Mouse (Mus musculus) embryo, embryonic 10.5 days (tissue): Measurements from ENCODE around the gene Ntn1.

Experiments used
- DNase-seq: peaks from one replicate; pipeline ENCODE4 v3.0.0-alpha.2; 2015; ENCODE audit warnings: low spot score

Gene Ntn1

DNA sequence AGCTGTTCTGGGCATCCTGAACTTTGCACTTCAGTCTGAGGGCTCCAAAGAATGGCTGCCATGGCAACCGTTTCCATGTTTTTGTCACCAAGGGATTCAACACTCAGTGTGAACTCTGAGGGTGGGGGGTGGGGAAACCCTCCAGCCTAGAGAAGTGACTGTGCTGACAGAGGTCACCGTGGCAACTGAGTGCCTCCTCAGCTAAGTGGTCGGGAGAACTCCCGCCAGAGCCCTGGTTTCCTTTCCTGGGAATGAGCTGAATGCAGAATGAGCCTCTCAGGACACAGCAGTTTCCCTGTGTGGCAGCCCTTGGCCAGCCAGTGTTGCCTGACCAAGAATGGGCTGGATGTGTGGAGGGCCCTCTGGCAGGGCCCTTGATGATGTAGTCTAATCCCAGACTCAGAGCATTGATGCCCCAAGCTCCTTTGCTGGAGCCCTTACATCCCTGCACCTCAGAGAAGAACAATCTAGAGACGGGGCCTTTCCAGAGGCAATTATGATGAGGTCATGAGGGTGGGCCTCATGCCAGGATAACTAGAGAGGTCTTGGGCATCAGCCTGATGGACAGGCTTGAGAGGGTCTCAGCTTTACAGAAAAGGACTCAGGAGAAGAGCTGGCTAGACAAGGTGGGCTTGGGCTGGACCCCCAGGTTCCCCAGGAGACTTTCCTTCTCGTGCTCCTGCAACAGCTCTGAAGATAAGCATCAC is 185.3 kb downstream of the Ntn1 start:
- DNase-seq: peak; percentile 94

DNA sequence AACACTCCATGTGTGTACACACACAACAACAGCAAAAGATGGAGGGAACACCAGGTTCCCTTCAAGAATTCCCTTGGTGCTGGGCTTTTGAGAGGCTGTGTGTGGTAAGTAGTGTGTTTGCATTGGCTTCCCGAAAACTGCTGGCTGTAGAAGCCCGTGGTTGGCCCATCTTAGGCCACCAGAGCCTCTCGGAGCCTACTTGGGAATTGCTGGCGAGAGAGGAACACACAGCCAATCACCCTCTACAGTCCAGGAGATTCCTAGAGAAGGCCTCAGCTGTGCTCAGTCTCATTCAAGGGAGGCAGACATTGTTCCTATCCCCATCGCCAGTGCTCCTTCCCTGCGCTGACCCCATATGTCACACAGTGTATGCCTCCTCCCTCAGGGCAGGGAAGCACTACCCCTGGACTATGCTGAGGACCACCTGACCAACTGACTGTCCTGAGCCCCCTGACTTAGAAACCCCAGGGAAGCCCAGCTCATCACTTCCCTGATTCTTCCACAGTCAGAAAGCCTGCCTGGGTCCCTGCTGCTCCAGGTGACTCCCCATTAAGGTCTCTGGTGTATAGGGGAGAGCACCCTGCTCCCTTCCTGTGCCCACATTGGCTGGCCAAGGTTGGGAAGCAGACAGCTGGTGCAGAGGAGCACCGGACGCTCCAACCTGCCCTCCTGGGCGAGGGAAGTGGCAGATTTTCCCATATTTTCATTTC is 186.0 kb downstream of the Ntn1 start:
- DNase-seq: no peak

DNA sequence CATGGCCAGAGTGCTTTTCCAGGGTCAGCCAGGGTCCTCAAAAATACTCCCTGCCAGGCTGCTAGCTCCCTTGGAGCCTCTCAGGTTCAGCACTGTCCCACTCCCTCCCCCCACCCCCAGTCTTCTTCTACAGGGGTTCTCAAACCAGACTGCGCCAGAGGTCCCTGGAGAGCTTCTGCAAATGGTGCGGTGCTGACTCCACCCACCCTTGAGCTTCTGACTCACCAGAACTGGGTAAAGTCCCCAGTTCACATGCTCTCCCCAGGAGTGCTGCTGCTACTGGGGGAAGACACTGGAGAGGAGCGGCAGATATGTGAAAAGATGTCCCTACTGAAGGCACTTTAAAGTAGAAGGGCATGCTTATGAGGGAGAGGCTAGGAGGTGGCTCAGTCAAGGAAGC is 186.7 kb downstream of the Ntn1 start:
- no peak for DNase-seq

DNA sequence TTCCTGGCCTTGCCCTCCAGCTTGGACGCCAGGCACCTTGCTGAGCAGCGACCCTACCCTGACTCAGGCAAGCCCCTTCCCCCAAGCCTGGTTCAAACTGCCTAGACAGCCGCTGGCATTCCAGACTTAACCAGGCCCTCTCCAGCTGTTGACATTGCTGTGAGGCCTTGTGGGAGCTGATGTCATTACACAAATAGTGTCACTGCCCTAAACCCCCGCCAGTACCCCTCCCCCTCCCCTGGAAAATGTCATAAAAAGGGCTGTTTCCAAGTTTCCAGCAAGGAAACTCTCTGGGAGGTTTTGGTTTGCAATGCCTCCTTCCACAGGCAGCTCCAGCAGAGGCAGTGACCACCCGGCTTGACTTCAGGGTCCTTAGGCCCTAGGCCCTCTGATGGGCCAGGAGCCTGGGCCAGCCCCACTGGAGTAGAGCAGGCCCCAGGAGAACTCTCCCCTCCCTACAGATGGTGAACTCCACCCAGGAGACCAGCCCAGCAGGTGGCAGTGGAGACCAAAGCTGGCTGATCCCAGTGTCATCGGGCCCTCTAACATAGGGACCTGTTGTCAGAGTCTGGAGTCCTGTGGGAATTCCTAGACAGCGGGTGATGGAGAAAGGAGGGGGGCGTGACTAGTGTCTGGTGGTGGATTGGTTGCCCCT is 188.6 kb downstream of the Ntn1 start:
- peak; percentile 66 for DNase-seq

DNA sequence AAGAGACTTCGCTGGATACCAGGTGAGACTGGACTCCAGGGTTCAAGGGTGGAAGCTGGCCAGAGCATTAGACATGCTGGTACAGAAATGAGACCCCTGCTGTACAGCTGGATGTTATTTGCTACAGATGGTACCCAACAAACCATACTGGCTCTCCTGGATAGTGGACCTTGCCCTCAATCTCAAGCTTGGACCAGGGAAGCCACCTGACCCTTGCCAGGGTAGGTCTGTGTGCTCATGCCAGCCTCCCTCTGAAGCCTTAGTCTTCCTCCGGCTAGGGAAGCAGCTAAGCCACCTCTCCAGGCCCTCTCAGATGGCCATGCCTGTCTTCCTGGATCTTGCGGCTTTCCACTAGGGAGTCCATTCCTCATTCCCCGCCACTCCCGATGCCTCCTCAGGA is 189.9 kb downstream of the Ntn1 start:
- DNase-seq: no peak

DNA sequence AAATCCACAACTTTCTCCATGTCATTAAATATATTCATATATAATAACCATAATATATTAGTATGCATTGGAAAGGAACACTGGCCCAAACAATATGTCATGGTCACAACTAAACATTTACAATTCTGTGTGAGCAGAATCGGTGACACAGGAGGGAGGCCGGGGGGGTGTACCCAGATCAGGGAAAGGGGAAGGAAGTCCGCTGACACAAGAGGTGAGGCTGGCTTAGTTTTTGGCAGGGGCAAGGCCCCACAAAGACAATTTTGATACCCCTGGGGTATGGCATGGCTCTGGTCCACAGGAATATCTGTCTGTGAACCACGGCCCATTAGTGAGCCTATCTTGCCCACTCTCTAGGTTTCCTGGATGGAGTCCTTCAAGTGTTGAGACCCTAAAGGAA is 191.1 kb downstream of the Ntn1 start:
- DNase-seq: no peak

DNA sequence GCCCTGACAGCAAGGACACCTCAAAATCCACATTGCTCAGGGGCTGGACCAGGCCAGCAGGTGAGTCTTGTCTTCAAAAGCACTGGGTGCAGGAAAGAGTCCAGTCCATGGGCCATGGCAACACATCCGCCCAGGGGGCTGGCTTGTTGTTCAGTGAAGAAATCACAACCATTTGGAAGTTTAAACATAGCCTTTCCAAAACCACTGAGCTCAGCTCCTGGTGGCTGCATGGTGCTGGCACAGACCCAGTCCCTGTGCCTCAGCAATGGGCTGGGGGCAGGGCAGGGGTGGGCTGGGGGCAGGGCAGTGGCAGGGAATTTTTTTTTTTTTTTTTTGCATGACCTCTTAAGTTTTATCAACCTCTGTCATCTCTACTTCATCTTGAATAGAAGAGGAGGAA is 192.0 kb downstream of the Ntn1 start:
- DNase-seq: no peak

DNA sequence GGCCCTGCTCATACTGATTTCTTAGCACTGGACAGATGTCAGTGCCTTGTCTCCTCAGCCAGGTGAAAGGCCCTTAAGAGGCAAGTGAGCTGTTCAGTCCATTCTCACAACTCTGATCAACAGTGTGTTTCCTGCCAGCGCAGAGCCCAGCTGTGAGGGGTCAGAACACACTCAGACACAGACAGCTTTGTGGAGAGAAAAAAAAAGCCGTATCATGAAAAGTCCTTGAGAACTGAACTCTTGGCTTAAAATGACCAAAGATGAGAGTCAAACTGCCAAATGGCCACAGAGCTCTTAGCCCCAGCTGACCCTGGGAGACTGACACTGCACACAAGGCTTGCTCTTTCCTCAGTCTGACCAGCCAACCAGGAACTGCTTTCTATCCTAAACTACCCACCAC is 192.6 kb downstream of the Ntn1 start:
- DNase-seq: no peak

DNA sequence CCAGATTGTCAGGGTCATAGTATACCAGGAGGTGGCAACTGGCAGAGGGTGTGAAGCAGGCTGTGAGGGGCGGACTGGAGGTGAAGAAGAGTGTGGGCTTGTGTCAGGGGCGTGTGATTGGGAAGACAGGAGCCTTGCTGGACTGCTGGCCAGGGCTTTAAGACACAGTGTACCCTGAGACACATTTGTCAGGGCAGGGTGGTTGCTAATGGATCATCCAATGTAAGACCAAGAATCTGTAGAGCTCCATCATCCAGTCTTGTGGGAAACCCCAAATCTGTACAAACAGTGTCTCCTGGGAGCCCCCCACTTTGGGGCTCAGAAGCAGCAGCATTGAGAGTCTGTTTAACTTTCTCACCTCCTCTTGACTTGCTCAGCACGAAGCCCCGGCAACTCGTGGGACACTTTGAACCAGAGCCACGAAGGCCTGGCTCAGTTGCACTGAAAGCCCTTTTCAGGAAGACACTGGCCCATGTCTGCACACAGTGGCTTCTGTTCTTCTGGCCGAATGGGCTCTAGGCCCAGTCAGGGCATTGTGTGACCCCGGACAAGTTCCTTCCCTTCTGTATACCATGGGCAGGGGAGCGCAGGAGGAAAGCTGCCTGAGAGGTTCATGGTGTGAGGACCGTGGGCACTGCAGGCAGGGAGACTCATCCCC is 194.9 kb downstream of the Ntn1 start:
- DNase-seq: no peak

DNA sequence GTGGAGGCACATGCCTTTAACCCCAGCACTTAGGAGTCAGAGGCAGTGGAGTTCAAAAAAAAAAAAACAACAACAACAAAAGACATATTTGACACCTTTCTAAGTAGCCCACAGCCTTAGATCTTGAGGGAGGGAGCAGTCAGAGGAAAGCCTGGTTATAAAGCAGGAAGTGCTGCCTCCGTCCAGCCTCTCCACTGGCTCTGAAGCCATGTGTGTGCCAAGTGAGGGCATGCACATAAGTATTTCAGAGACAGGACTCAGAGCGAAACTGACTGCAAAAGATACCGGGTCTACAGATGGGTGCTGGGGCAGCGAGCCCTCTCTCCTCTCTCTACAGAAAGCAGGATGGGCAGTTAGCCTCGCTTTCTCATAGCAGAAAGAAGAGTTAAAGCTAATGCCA is 196.2 kb downstream of the Ntn1 start:
- no peak for DNase-seq

DNA sequence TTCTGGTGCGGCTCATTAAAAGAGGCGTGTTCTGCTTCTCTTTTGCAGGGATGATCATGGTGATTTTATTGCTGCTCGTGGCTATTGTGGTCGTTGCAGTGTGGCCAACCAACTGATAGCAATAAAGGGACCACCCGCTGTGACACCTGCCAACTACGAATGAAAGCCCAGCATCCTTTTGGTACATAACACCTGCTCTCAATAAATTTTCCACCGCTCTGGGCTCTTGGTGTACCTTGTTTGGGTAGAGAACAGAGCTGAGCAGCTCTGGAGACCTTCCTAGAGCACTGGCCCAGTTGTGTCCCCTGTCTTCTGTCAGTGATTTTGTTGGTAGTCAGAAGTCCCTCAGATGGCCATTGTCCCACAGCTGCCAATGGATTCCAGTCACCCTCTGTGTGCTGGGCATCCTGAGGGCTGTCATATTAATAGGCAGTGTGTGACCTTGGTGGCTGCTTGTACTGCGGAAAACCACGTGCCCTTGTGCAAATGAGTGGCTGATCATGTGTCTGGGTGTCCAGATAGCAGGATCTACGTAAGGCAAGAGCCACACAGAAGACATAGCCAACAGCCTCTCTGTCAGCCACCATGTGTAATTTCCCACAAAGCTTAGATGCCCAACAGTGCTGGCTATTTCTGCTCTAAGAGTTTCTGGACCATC is 196.8 kb downstream of the Ntn1 start:
- DNase-seq: no peak

DNA sequence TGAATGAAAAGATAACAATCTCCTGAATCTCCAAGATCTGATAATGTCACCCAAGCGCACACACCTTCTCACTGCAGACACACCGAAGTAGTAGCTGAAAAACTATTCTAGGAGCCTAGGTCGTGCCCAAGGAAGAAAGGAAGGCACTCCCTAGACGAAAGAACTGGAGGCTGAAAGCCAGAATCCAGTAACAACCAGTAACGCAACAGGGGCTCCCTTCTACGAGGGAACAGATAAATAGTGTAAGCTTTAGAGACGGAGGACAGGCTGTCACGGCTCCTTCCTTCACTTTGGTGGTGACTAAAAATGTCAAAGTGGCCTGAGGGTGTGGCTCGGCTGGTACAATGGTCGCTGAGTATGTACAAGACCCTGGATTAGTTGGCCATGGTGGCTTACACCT is 198.1 kb downstream of the Ntn1 start:
- no peak for DNase-seq

DNA sequence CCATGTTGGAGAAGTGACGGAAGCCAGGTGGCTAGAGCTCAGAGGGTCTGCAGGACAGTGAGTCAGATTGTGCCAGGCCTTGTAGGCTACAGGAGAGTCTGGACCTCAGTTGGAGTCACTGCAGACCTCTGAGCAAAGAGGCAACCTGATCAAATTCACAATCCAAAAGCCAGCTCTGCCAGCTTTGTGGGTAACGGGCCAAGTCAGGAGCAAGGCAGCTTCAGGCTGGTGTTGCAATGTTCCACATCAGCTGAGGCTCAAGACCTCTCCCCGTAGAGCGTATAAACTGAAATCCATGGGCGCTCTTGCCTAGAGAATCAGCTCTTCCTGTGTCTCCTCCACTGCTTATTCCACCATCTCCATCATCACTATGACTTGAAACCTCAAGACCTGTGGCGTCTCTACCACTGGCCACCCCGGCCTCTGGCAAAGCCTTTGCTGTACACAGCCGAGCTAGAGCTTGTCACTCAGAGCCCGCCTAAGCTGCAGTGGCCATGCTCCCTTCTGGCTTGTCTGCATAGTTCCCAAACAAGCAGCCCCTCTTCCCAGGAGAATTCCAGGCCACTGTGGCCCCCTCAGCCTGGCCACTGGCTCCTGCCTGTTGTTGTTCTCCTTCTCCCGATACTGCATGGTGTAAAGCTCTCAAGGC is 198.7 kb downstream of the Ntn1 start:
- DNase-seq: no peak

DNA sequence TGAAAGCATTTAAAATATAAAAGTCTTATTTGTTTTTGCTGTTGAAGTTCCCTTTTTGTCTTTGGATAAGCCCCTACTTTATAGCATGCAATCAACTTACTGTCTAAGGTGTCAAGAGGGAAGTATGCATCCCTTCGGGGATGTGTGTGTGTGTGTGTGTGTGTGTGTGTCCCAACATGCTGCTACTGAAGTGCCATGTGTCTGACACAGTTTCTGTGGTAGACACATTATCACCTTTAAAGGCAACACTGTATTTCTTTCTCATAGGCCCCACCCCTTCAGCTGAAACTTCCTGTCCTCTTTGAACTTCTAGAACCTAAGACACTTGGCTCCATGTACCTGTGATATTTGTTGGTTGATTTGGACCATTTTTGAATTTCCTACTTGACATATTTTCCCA is 199.6 kb downstream of the Ntn1 start:
- no peak for DNase-seq

DNA sequence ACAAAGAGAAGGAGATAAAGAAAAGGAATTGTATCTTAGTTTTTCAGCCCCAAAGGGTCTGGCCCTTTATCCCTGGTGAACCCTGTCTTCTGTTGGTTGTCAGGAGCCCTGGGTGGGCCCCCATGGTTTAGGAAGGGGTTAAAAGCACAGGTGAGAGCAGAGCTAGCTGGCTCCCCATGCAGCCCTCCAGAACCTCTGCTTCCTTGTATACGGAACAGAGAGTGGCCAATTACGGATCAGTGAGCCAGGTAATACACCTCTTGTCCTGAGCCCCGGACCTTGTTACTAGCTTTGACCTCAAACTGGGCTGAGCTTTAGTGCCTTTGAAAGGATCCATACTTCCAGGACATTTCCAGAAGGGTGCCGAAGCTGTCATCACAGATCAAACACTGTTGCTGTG is 200.1 kb downstream of the Ntn1 start:
- no peak for DNase-seq

DNA sequence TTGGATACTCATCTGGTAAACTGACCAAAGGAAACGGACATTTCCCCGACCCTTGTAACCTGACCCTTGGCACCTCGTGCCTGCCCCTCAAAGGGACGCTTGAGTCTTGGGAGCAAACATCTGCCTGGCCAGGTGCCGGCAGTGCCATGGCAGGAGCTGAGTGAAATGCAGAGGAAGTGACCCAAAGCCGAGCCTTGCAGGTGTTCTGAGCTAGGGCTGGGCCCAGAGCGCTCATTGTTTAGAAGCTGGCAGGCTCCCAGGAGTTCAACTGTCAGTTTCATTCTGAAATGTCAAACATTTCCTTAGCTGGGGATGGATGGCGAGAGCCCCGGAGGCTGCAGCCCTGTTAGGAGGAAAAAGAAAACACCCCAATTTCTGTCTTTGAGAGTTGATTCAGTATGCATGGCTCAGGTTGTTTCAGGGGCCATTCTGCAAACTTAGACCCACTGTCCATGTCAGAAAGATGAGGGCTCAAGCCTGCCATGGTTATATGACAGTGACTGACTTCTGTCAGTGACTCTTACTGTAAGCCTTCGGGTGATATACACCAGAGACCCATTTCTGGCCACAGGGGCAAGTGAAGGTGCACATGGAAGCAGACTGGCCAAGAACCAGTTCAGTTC is 200.7 kb downstream of the Ntn1 start:
- DNase-seq: no peak

DNA sequence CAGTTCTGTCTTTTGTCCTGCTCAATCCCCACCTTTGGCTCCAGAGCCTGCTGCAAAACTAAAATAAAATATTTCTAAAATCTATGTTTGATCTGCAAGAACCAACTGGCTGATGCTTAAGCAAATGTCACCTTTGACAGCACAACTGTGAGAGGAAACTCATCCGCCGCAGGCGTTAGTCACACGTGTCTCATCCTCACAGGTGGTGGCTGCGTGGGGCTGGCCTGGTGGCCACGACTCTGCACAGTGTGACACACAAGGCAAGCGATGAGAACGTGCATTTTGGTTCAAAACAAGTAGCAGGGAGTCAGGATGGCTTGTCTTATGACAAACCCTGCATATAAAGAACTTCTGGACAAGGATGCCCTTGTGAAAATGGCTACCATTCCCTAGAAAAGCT is 201.5 kb downstream of the Ntn1 start:
- no peak for DNase-seq

DNA sequence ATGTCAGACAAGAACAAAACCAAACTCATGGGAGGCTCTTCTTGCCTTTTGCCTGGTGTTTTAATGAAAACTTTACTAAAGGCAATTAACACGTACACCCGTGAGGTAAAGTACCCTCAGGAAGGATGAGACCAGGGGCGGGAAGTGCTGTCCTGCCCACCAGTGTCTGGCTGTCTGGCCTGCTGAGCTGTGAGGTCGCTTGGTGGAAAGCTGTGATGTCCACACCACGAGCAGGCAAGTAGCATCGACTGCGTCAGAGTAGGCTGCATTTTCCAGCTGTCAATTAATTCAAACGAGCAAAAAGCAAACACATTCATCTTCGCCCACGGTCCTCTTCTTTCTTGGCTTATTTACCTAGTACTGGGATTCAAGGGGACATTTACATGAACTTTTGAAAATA is 201.9 kb downstream of the Ntn1 start:
- DNase-seq: no peak

DNA sequence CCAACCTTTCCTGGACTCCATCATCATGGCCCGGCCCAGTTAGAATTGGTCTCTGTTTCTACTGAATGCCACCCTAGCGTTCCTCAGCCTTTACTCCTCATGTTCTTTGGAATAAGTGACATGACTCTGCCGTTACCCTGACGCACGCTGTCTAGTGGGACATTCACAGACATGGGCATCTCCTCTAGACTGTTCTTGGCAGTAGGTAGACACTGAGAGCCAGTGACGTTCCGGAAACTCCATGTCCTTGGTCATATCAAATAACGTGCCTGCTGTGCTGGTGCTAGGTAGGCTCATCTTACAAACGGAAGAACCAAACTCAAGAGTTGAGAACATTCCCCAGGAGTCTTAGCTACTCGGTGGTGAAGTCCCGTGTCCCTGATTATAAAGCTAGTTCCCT is 203.2 kb downstream of the Ntn1 start:
- DNase-seq: no peak

DNA sequence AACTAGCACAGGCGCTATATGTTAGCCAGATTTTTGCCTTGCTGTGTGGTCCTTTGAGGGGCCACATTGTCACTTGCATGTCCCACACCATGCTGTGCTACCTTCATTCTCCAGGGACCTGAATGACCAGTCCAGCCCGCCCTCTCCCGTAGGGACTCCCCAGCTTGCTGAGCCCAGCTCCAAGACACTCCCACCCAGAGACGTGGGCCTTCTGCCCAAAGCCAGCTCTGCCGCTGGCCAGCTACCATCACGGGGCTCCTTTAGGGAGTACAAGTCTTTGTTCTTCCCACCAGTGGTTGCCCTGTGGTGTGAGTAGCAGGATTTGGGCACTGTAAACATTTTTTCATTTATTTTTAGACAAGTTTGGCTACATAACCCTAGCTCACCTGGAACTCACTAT is 204.1 kb downstream of the Ntn1 start:
- no peak for DNase-seq

DNA sequence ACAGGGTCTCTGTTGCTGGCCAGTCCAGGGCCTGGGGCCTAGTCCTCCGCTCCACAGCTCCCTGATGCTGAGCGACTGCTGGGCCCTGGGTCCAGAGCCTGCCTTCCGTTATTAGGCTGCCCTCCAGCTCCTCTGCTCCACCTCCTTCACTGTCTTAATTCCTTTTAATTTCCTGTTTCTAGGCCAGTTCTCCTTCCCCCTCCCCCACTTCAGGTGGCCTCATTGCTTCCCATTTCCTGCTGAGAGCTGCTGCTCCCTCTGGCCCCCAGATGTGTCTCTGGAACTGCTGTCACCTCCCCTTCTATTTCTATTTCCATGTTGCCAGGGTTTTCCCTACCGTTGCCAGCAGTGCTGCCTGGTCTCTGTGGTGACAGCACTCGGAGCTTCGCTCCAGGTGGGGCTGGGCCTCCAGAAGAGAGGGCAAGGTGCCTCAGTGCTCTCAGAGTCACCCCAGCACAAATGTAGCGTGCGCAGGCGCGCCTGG is 204.9 kb downstream of the Ntn1 start:
- DNase-seq: peak; percentile 47
